Mouse (Mus musculus) forebrain, embryonic 14.5 days (tissue): ENCODE measurements around the gene BC067074. TPM values are rescaled to one million over a fixed set of nuclear protein-coding genes. Genes with fewer than 3 reads are reported as not detected.

Experiments
- ATAC-seq: fragments of 200-750 bp; cut with Nextera tagmentation; 2 replicates; pipeline ENCODE4 v1.8.0; 2017; ENCODE audit warnings: mild to moderate bottlenecking, moderate library complexity
- DNase-seq: peaks from one replicate; pipeline ENCODE4 v3.0.0-alpha.2; 2015; ENCODE audit warnings: low spot score
- H3K27ac ChIP-seq: fragments of 300-500 bp; sonication (generic); 2 replicates; pipeline ENCODE4 v1.5.1; 2014; ENCODE audit warnings: low read depth, mild to moderate bottlenecking, control low read depth, low read length, moderate library complexity
- H3K27me3 ChIP-seq: fragments of 300-500 bp; sonication (generic); replicated peaks from 2 replicates; pipeline ENCODE4 v1.6.1; 2014; ENCODE audit warnings: low read length, control low read depth, mixed read lengths; ENCODE audit not compliant: control insufficient read depth, insufficient read depth
- H3K36me3 ChIP-seq: fragments of 300-500 bp; sonication (generic); 2 replicates; pipeline ENCODE4 v1.6.1; 2014; ENCODE audit warnings: low read length, control low read depth; ENCODE audit not compliant: control insufficient read depth, insufficient read depth
- H3K4me1 ChIP-seq: fragments of 300-500 bp; sonication (generic); 2 replicates; pipeline ENCODE4 v1.6.1; 2014; ENCODE audit warnings: antibody characterized with exemption, low read length, control low read depth; ENCODE audit not compliant: control insufficient read depth, insufficient read depth
- H3K4me2 ChIP-seq: fragments of 300-500 bp; sonication (generic); 2 replicates; pipeline ENCODE4 v1.6.1; 2014; ENCODE audit warnings: mild to moderate bottlenecking, control low read depth, low read length
- H3K4me3 ChIP-seq: fragments of 300-500 bp; sonication (generic); 2 replicates; pipeline ENCODE4 v1.5.1; 2014; ENCODE audit warnings: low read depth, low read length, control low read depth
- H3K9ac ChIP-seq: fragments of 300-500 bp; sonication (generic); 2 replicates; pipeline ENCODE4 v1.6.1; 2014; ENCODE audit warnings: mild to moderate bottlenecking, low read length, control low read depth, moderate library complexity
- H3K9me3 ChIP-seq: fragments of 300-500 bp; sonication (generic); replicated peaks from 2 replicates; pipeline ENCODE4 v1.6.1; 2016; ENCODE audit warnings: low read length, control low read depth, mixed read lengths; ENCODE audit not compliant: control insufficient read depth
- WGBS: fragments of 180-500 bp; shearing (Covaris S2); extraction: QIAGEN DNeasy Blood & Tissue Kit; methylation state at CpG from one replicate; pipeline ENCODE4 v1.1.7; 2014; 5-methylcytosine and 5-hydroxymethylcytosine counted together
- polyA plus RNA-seq: library from polyadenylated mRNA; unstranded; fragments of >200 nt; fragmentation: Nextera tagmentation; extraction: Ambion mirVana; gene quantifications from 2 replicates; pipeline ENCODE4 v1.2.1, GENCODE M21; 2014

The BC067074 gene
- polyA plus RNA-seq, 1 experiment from 2014 or later, result 0.52 TPM

- Histone ChIP-seq H3K9ac (no peak overlapping the region), H3K4me3 (no peak overlapping the region), H3K9me3 (no peaks in the 10 kb centered on the region), H3K36me3 (no peaks in the 10 kb centered on the region), H3K27ac (no peak overlapping the region), H3K4me2 (no peak overlapping the region), H3K27me3 (peaks cover 3% of the 10 kb centered on the region; the same call in 1 of the 2 replicates), H3K4me1 (peaks cover 6% of the 10 kb centered on the region; the same call in 1 of the 2 replicates)
- 73% methylated on average over 10 of the region's 10 CpGs for WGBS
- ATAC-seq (no peak), DNase-seq (no peak)
Observed at GRCm38 (mm10) chr13:113295817-113296485, 3.0 kb downstream of the BC067074 start.

- H3K36me3 ChIP-seq, result no peaks in the 10 kb centered on the region
- H3K27ac ChIP-seq, result no peak overlapping the region
- no peak overlapping the region for H3K9ac ChIP-seq
- H3K4me3 ChIP-seq, result no peak overlapping the region
- H3K4me2 ChIP-seq, result no peak overlapping the region
- no peak for DNase-seq
- no peak for ATAC-seq
- no peaks in the 10 kb centered on the region for H3K27me3 ChIP-seq
- no peaks in the 10 kb centered on the region for H3K9me3 ChIP-seq
- WGBS, result 90% methylated on average over 4 of the region's 4 CpGs
- H3K4me1 ChIP-seq, result no peaks in the 10 kb centered on the region
Observed at GRCm38 (mm10) chr13:113306581-113306980, 13.6 kb downstream of the BC067074 start.

- Histone ChIP-seq H3K4me3 (no peak overlapping the region), H3K27me3 (no peaks in the 10 kb centered on the region), H3K4me1 (no peaks in the 10 kb centered on the region), H3K36me3 (no peaks in the 10 kb centered on the region), H3K9ac (no peak overlapping the region), H3K4me2 (no peak overlapping the region), H3K27ac (no peak overlapping the region), H3K9me3 (no peaks in the 10 kb centered on the region)
- WGBS, result 91% methylated on average over 5 of the region's 5 CpGs
- ATAC-seq (no peak), DNase-seq (no peak)
Observed at GRCm38 (mm10) chr13:113319588-113319987, 26.6 kb downstream of the BC067074 start.

- H3K27ac ChIP-seq, result no peak overlapping the region
- WGBS, result 17% methylated on average over 6 of the region's 6 CpGs
- H3K4me1 ChIP-seq, result no peaks in the 10 kb centered on the region
- H3K27me3 ChIP-seq, result no peaks in the 10 kb centered on the region
- H3K9ac ChIP-seq, result no peak overlapping the region
- ATAC-seq (peak; percentile 50), DNase-seq (peak; percentile 81)
- no peaks in the 10 kb centered on the region for H3K9me3 ChIP-seq
- H3K4me2 ChIP-seq, result no peak overlapping the region
- H3K36me3 ChIP-seq, result no peaks in the 10 kb centered on the region
- no peak overlapping the region for H3K4me3 ChIP-seq
Observed at GRCm38 (mm10) chr13:113321972-113322371, 29.0 kb downstream of the BC067074 start.

GRCm38 (mm10) chr13:113324241-113324640, 31.3 kb downstream of the BC067074 start:
- H3K36me3 ChIP-seq, result no peaks in the 10 kb centered on the region
- 83% methylated on average over 3 of the region's 3 CpGs for WGBS
- ATAC-seq, result no peak
- H3K4me2 ChIP-seq, result no peak overlapping the region
- no peaks in the 10 kb centered on the region for H3K27me3 ChIP-seq
- DNase-seq, result peak; percentile 33
- no peak overlapping the region for H3K4me3 ChIP-seq
- H3K27ac ChIP-seq, result no peak overlapping the region
- H3K9ac ChIP-seq, result no peak overlapping the region
- H3K9me3 ChIP-seq, result no peaks in the 10 kb centered on the region
- no peaks in the 10 kb centered on the region for H3K4me1 ChIP-seq

- Histone ChIP-seq H3K9ac (no peak overlapping the region), H3K4me1 (no peaks in the 10 kb centered on the region), H3K4me3 (no peak overlapping the region), H3K4me2 (no peak overlapping the region), H3K27me3 (no peaks in the 10 kb centered on the region), H3K27ac (no peak overlapping the region), H3K36me3 (no peaks in the 10 kb centered on the region), H3K9me3 (no peaks in the 10 kb centered on the region)
- DNase-seq (no peak), ATAC-seq (no peak)
- 85% methylated on average over 3 of the region's 3 CpGs for WGBS
Observed at GRCm38 (mm10) chr13:113325678-113326077, 32.7 kb downstream of the BC067074 start.

- 83% methylated on average over 7 of the region's 7 CpGs for WGBS
- no peak overlapping the region for H3K9ac ChIP-seq
Observed at GRCm38 (mm10) chr13:113332256-113332655, 39.3 kb downstream of the BC067074 start.

GRCm38 (mm10) chr13:113333374-113333773, 40.4 kb downstream of the BC067074 start:
- ATAC-seq, result no peak
- no peak for DNase-seq
- no peaks in the 10 kb centered on the region for H3K9me3 ChIP-seq
- H3K4me3 ChIP-seq, result no peak overlapping the region
- H3K36me3 ChIP-seq, result no peaks in the 10 kb centered on the region
- WGBS, result 91% methylated on average over 6 of the region's 6 CpGs
- no peak overlapping the region for H3K4me2 ChIP-seq
- H3K27me3 ChIP-seq, result no peaks in the 10 kb centered on the region
- H3K27ac ChIP-seq, result no peak overlapping the region
- H3K9ac ChIP-seq, result no peak overlapping the region
- H3K4me1 ChIP-seq, result no peaks in the 10 kb centered on the region

More at GRCm38 (mm10) chr13:113332256-113332655, 39.3 kb downstream of the BC067074 start:
- no peaks in the 10 kb centered on the region for H3K9me3 ChIP-seq
- no peaks in the 10 kb centered on the region for H3K36me3 ChIP-seq
- H3K27me3 ChIP-seq, result no peaks in the 10 kb centered on the region
- H3K27ac ChIP-seq, result no peak overlapping the region
- H3K4me3 ChIP-seq, result no peak overlapping the region
- no peak overlapping the region for H3K4me2 ChIP-seq
- ATAC-seq (no peak), DNase-seq (no peak)
- H3K4me1 ChIP-seq, result no peaks in the 10 kb centered on the region

- WGBS, result 83% methylated on average over 5 of the region's 5 CpGs
- ATAC-seq (no peak), DNase-seq (no peak)
- no peaks in the 10 kb centered on the region for H3K9me3 ChIP-seq
- H3K27ac ChIP-seq, result no peak overlapping the region
- no peak overlapping the region for H3K4me3 ChIP-seq
- H3K9ac ChIP-seq, result no peak overlapping the region
- no peaks in the 10 kb centered on the region for H3K4me1 ChIP-seq
- no peaks in the 10 kb centered on the region for H3K36me3 ChIP-seq
- no peaks in the 10 kb centered on the region for H3K27me3 ChIP-seq
- no peak overlapping the region for H3K4me2 ChIP-seq
Observed at GRCm38 (mm10) chr13:113333931-113334330, 41.0 kb downstream of the BC067074 start.
